Mouse (Mus musculus): ENCODE measurements around the gene Arhgap31.

DNA sequence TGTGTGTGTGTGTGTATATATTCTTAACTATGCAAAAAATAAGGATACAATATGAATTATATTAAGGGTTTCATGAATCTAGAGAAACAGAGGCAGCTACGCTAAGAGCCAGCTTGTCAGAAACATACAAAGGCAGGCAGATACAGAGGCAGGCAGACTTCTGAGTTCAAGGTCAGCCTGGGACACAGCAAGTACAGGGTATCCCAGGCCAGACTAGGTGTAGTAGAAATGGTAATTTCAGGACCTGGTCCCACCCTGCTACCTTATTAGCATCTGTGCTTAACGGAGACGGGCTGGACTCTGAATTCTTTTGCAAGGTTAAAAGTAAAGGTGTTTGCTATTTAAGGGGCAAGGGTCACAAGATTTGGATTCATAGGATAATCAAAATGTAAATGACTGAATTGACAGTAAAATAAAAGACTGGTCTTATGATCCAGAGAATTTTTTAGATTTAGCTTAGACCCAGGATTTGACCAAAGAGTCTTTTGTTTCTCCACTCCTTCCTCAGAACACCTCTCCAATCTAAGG is 154.8 kb downstream of the Arhgap31 start, which contains the start of gene Tmem39a:
- TF ChIP-seq CTCF (IDR thresholded peaks at IDR 0.05; ENCODE audit: low read depth), result no peak
- TF ChIP-seq EP300 (IDR thresholded peaks at IDR 0.05; ENCODE audit: low read depth), result no peak

Data from liver, postnatal 0 days (tissue).